Mouse (Mus musculus) spleen, adult 12 weeks (tissue): ENCODE measurements at regions not wholly inside any gene's neighbourhood (a gene's known extent, or its start where the extent isn't known, plus 50 kb on each side); places are given as distances from the start of the nearest gene placed in this dataset.

Experiments used
- DNase-seq: peaks from one replicate; pipeline ENCODE4 v3.0.0; 2022; ENCODE audit warnings: low spot score

- DNase-seq: no peak
These were observed 204.3 kb downstream of the Hhipl2 start for GRCm38 (mm10) chr1:183622341-183622740.

DNA sequence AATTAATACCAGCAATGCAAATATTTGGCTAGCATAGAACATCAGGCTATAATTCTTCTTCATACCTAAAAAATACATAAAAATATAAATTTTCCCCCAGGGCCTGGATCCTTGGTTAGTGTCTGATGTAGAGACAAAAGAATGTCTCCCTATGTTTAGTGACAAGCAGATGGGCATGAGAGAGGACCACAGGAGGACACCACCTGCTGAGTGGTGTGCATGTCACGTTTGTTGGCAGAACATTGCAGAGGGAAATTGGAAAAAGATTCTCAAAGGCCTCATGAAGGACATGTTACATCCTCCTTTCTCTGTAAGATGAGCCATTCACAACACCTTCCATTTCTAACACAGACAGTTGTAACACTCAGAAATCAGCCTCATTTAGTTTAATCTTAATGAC is 206.3 kb downstream of the Hhipl2 start:
- no peak for DNase-seq

DNA sequence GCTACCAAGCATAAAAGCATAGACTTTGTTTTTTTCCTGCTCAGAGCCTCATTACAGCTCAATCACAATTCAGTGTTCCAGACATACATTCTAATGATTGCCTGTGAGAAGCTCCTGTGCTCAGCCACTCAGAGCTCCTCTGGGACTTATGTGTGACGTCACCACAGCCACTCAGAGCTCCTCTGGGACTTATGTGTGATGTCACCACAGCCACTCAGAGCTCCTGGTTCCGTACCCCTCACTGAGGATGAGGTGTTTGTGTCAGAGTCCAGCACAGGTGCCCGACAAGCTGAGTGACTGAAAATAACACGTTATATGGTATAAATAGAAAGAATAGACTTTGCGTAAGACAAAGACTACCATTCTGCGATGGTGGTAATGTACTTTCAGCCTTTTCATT is 215.8 kb downstream of the Hhipl2 start:
- no peak for DNase-seq

GRCm38 (mm10) chr1:183634836-183635235 is 216.8 kb downstream of the Hhipl2 start:
- no peak for DNase-seq

DNA sequence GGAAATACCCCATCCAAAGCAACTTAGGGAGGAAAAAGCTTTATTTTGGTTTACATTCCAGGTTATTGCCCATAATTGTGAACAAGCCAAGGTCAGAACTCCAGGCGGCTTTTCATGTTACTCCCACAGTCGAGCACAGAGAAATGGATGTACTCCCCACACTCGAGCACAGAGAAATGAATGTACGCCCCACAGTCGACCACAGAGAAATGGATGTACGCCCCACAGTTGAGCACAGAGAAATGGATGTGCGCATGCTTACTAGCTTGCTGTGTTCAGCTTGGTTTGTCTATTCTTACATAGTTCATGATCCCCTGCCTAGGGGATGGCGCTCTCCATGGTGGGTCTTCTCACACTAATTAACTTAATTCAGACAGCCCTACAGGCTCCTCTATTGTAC is 219.2 kb downstream of the Hhipl2 start:
- no peak for DNase-seq

GRCm38 (mm10) chr1:183639332-183639731 is 221.3 kb downstream of the Hhipl2 start:
- no peak for DNase-seq

DNA sequence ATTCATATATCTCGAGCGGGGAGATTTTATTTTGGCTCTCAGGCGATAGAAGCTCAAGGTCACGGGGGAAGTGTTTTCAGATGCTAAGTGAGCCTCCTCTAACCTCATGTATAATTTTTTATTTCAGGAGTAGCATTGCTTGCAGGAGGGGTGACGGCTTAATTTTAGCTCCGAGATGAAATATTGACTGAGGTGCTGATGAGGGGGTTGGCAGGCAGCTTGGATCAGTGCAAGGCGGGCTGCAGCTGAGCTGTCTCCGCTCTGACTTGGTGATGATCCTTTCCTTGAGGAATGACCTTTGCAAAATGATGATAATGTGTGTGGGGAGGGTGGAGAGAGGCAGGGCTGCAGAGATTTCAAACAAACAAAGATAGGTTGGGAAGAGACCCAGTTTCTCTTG is 222.6 kb downstream of the Hhipl2 start:
- no peak for DNase-seq

- no peak for DNase-seq
These were observed 226.0 kb downstream of the Hhipl2 start for GRCm38 (mm10) chr1:183644001-183644400.

DNA sequence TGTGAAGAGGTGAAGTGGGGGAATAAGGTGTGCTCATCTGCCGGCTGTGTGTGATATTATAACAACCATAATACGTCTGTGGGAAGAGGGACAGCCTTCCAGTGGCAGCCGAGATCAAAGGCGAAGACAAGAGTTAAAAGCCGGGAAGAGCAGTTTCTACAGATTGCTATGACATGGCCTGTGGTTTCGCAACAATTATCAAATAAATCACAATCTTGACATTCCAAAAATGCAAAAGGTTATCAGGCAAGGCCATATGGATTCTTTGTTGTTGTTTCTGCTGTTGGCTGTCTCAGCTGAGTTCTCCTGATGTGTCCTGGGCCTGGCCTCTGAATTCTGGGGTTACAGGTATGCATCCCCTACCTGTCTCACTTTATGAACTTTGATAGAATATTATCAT is 235.9 kb downstream of the Hhipl2 start:
- DNase-seq: no peak

DNA sequence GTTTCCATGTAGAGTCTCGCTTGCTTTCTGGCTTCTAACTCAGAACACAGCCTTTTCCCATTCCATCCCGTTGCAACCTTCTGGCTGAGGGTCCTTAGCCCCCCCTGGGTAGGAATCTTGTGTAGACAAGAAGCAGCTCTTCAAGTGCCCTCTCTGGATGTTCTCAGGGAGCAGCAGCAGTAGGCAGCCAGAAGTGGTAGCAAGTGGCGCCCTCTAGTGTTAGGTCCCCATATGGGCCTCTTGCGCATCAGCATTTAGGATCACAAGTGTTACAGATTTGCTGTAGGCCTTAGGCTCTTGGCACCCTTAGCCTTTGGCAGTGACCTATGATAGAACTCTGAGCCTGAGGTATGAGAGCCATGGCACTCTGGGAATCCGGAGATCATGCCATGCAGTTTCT is 239.0 kb downstream of the Hhipl2 start:
- no peak for DNase-seq

DNA sequence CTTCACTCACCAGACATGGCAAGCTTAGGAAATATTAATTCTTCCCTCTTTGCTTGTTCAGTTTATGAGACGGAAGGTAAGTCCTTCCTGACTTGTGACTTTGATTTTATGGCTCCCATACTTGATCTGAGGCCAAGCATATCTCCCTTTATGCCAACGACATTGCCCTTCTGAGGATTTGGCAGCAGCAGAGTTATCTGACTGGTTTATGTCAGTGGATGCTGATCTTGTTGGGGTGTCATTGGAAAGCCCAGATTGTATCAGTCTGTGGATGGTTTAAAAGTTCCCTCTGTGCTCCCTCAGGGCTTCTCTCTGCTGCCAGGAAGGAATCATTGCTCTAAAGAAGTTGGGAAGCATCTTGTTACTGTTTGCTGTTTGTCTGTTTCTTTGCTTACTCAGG is 242.5 kb downstream of the Hhipl2 start:
- no peak for DNase-seq

- no peak for DNase-seq
These were observed 244.5 kb downstream of the Hhipl2 start for GRCm38 (mm10) chr1:183662369-183663043.

DNA sequence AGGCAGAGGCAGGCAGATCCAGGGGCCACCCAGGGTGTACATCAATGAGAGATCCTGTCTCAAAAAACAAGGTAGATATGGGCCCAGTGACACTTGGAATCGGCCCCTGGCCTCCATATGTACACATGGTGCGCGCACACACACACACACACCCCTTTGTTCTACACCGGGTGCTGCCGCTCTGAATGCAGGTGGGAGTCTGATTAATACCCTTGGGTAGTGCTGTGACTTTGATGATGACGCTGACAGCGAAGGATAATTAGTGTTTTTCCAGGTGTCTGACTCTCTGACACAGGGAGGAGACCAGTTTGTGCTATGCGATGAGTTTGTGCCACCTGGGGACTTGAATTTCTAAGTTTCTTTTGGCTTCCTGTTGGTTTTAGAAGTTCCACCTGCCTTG is 251.3 kb downstream of the Hhipl2 start:
- no peak for DNase-seq

DNA sequence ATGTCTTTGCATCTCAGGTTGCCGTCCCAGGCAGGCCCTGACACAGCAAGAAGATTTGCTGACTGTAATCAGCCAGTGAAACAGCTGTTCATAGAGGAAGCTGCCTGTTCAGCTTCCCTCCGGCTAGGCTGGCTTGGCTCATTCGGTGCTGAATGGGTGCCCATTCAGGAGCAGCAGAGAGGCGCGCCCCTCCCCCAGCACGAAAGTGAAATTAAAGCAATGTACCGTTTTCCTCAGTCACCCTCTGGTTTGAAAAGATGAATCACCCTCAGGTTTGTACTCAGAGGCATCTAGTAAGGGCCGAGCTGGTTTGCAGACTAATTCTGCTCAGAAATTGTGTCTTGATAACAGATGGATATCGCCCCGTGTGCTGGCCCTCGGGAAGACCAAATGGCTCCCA is 251.7 kb downstream of the Hhipl2 start:
- no peak for DNase-seq

DNA sequence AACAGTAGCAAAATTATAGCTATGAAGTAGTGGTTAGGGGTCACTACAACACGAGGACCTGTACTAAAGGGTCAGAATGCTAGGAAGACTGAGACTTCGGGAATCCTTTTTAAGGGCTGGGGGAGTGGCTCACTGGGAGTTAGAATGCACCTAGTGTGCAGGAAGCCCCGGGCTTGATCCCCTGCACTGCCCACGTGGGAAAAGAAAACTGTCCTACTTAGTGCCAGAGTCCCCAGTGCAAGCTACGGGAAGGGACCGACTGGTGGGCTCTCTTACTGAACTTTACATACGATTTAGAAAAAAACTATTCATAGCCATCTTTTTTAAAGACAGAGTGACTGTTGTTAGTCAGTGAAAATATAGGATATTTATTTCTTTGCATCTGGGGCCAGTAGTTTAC is 252.5 kb downstream of the Hhipl2 start:
- DNase-seq: no peak

DNA sequence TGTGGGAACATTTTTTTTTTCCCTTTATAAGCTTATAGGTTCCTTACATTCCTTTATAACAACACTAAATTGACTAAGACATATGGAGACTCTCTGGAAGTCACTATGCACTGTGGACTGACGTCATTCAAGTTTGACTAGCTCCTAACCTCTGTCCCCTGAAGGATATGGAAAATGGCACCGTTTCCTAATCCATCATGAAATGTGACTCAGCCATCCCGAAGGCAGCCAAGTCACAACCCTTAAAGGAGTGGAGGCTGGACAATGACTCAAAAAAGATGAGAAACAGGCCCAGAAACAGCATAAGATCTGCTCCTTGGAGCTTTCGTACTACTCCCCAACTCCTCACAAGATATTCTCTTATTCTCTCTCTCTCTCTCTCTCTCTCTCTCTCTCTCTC is 253.5 kb downstream of the Hhipl2 start:
- no peak for DNase-seq

- no peak for DNase-seq
These were observed 254.5 kb downstream of the Hhipl2 start for GRCm38 (mm10) chr1:183672521-183672920.

DNA sequence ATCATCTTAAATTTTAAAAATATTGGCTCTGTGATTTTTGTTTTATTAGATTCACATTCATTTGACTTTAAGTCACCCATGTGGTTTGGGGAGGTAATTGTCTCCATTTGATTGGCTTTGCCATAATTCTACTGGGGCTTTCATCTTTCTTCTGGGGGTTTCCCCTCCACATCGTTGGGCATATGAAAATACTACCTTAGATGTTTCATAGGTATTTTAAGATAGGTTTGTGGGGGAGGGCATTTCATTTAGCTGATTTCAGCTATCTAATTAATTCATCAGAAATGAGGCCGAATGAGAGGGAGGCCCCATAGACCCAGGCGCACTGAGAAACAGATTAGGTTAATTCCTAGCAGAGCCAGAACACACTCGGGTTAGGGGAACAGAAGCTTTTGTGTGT is 259.6 kb downstream of the Hhipl2 start:
- DNase-seq: no peak

DNA sequence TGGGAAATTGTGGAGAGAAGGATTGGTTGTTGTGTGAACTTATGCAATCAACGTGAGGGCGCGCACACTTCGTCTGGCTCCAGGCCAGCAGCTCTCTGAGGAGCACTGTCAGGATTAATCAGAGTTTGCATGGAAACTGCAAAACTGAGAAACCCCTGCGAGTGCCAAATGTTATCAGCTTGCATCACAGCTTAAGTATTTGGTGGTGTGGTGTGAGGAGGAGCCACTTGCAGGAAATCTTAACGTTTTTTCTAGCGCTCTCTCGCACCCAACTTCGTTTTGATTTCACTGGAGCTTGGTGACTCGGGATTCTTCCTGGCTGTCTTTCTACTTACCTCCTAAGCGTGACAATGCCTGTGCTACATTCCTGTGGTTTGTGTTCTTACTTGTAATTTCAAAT is 261.9 kb downstream of the Hhipl2 start:
- DNase-seq: no peak

GRCm38 (mm10) chr1:183686056-183686455 is 268.0 kb downstream of the Hhipl2 start:
- no peak for DNase-seq

- no peak for DNase-seq
These were observed 274.7 kb downstream of the Hhipl2 start for GRCm38 (mm10) chr1:183692756-183693155.

DNA sequence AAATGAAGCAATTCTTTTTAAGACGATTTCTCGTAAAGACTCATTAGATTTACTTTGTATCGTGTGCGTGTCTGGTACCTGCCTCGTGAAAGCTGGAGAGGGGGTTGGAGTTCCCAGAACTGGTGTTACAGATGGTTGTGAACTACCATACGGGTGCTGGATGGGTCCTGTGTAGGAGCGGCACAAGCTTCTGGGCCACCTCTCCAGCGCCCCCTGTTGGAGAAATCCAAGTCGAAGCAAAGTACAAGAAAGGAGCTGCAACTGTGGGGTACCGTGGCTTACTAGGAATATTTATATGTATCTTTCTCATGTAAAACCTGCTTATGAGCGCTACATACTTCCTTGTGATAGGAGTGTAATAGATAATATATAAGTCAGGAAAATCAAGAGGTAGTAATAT is 281.3 kb downstream of the Hhipl2 start:
- peak; percentile 3 for DNase-seq

DNA sequence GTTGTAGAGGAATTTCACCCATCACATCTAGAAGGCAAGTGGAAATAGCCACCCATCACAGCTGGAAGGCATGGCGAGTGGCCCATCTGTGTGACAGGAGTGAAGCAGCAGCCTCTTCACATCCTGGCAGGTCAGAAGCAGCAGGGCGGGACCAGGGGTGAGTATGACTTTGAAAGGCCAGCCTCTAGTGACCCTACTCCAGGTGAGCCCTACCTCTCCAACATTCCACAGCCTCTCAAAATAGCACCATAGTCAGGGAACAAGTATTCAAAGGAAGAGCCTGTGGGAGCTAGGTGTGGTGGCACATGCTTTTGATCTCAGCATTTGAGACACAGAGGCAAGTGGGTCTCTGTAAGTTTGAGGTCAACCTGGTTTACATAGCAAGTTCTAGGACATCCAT is 284.9 kb downstream of the Hhipl2 start:
- DNase-seq: no peak

- no peak for DNase-seq
These were observed 294.9 kb downstream of the Hhipl2 start for GRCm38 (mm10) chr1:183712895-183713294.

DNA sequence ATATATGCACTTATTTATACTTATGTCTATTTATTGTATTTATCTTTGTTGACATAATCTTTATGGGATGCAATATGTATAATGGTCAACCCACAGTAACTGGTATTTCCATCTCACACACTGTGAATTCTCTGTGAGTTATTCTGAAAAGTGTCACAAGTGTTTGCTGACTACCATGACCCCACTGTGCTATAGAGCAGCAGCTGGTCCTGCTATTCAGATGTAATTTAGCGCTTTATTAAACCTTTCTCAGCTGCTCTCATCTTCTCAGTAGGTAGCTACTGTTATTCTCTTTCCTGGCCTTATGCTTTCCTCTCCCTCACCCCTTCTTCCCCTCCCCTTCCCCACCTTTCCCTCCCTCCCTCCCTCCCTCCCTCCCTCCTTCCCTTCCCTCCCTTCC is 296.0 kb upstream of the Dusp10 start:
- no peak for DNase-seq
